Mouse (Mus musculus) left cerebral cortex, postnatal 10 days (tissue): Measurements from ENCODE around the gene Slc7a11. TPM values are rescaled to one million over a fixed set of nuclear protein-coding genes. Genes with fewer than 3 reads are reported as not detected.

ENCODE experiments used
- DNase-seq, 2 experiments: peaks; one replicate each; pipeline ENCODE4 v3.0.0; 2021 to 2022; ENCODE audit warnings: low spot score in 2 of 2, mixed read lengths in 1 of 2; ENCODE audit errors: extremely low spot score in 1 of 2
- intact Hi-C: fragments of 180-260 bp; cut with DNase I; formaldehyde crosslinking; loops from one replicate; pipeline ENCODE4 v1.15.1; 2025
- total RNA-seq, 2 experiments: library from RNA; stranded (reverse); gene quantifications; 2 replicates each; pipeline ENCODE4 v1.2.3; 2021

The Slc7a11 gene
- total RNA-seq, 2 experiments from 2014 or later = 15.4 to 23.0 TPM

DNA sequence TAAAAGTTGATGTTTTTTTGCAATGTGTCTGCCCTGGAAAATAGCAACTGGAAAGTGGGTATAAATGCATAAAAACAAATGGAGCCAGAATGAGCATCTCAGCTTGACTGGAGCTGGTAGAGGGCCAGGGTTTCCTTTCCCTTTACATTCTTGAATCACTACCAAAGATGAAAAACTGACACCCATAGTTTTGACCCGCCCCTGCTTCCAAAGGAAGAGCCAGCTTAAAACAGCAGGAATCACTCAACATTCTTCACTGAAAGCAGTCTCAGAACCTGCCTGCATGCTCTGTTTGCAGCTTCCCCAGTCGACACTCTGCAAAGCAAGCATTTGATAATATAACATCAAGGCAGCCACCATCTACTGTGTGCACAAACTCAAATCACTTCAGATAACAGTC is 496.6 kb downstream of the Slc7a11 start:
- intact Hi-C loops = no loop called here
- DNase-seq = peak in 1 of 2 experiments; percentile 17

DNA sequence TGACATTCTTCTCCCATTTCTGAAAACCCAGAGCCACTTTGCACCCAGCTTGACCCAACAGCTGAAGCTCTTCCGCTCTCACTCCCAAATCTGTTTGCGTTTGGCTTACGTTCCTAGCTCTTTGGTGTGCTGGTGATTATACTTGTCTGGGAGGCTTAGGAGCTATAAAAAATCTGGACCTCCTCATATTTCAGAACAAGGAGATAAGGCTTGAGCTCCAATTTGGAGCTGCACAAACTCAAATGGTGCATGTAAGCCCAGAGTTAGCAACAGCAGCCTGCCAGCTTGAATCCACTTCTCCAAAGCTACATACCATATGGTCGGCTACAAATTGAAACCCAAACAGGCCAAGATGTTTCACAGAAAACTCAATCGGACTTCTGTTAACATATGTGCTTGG is 498.6 kb downstream of the Slc7a11 start:
- peak in 1 of 2 experiments; percentile 50 for DNase-seq
- intact Hi-C loops = no loop called here

DNA sequence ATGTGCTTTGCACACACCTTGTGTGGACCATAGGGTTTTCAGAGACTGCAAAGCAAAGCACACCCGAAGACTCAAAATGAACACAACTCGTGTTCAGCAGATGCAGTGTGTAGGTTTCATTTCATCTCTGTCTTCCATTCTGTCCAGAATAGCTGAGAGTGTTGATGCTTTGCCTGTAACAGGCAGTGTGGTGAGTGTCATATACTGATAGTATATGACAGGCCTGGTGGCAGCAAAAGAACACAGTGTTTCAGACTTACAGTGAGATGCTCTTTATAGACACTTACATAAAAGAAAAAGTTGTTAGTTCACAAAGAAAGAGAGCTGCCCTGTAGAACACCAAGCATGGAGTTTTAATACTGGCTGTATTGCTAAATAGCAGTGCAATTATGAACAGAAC is 505.8 kb downstream of the Slc7a11 start:
- intact Hi-C loops = no loop called here
- no peak for DNase-seq

GRCm38 (mm10) chr3:49929496-49929895 is 513.9 kb downstream of the Slc7a11 start:
- intact Hi-C loops = no loop called here
- no peak for DNase-seq

DNA sequence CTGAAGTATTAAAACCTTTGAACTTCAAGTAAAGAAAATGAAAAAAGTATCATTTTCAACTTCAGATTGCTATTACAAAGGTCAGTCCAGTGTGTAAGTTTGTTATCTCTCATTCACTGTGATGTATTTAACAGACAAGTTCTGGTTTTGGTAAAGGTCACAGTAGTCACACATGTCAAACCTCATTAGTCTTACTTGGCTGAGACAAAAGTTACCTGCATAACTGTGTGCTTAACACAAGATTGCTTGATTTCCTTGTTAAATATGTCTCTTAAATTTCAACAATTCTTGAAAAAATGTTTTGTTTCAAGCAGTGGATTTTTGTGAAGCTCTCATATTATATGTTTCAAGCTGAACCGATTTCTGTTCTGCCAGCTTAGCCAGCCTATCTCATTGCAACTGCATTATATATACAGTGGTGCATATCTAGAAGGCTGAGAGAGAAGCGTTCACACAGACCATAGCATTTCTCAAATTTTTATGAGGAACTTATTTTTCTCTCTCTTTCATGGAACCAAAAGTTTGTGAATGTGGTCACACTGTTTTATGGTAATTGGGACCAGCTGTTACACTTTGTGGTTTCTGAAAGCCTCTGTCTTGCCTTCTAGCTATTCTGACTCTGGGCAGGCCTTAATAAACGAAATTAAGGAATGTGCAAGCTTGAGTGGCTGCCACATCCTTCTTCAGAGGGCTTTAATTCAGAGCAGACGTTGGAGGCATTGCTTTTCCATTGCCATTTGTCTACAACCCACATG is 514.7 kb downstream of the Slc7a11 start:
- intact Hi-C loops = no loop called here
- DNase-seq = no peak

DNA sequence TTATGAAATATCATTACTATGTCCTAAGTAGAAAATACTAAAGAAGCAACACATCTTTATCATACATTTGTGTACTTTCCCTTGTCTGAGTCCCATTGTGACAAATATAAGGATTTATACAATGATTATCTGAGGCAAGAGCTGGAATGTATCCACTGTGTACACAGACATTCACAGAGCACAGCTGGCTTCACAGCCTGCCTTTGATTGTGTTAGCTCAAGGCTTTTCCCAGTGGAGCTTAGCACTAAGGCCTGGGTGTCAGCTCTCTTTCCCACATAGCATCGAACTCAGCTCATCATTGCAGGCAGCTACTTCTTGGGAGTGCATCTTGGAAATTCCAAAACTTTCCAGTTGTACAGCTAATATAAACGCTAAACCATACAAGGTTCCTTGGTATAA is 529.5 kb downstream of the Slc7a11 start:
- intact Hi-C loops = no loop called here
- DNase-seq = no peak

GRCm38 (mm10) chr3:49910922-49911321 is 532.5 kb downstream of the Slc7a11 start:
- intact Hi-C loops = no loop called here
- DNase-seq = no peak

DNA sequence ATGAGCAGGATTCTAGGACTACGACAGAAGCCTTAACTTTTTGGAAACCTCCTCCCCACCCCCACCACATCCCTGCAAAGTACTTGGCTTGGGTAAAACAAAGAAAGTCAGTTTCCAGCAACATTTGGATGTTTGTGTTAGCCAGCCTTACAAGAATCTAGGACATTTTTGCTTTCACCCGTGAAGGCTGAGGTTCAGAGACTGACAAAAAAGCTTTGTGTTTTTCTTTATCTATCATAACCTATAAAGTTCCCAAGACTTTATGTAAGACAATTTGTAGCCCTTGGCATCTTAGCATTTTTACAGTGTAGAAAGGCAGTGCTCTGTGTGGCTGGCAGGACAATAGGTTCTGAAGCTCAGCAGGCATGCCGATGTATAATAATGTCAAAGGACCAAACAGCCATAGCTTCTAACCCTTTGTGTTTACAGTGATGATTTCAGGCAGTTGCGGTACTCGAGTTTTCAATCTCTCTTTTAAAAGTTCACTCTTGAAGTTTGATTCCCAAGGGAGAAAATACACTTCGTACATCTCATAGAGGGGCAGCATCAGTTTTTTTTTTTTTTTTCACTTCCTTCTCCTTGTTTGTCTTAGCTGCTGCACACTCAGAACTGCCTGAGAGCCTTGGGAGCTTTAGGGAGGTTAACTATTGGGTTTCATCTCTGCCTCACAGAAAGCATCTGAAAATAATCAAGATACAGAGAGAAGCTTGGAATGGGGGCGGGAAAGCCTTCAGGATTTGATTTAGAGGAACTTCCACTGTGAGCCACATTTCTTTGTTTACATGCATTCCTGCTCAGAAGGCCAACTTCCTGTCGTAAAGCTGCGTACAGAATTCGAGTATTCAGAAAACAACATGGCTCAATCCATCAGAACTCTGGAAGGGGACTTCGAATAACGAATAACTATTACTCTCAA is 534.7 kb downstream of the Slc7a11 start:
- intact Hi-C loops = no loop called here
- peak in 1 of 2 experiments; percentile 32 for DNase-seq

DNA sequence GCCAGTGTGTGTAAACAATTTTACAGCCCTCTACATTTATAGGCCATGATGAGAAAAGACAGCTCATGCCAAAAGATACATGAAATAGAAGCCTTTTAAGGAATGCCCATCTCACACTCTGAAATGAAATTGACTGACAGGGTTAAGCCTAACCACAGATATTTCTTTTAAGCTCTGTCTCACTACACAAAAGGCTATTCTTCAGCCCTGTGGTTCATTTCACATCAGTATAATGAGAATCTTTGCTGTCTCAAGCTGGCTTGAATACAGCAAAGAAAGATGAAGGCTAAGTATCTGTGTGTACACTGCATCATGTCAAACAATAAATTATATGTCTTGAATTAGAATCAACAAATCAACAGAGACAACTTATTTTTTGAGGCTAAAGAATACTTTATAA is 549.5 kb downstream of the Slc7a11 start:
- DNase-seq = no peak

GRCm38 (mm10) chr3:49887359-49887758 is 556.1 kb downstream of the Slc7a11 start:
- DNase-seq = no peak
- intact Hi-C loops = no loop called here

More for the DNA sequence above, 549.5 kb downstream of the Slc7a11 start:
- intact Hi-C loops = no loop called here

GRCm38 (mm10) chr3:49886220-49886945 is 557.0 kb downstream of the Slc7a11 start:
- intact Hi-C loops = no loop called here
- DNase-seq = no peak

GRCm38 (mm10) chr3:49880496-49880895 is 562.9 kb downstream of the Slc7a11 start:
- intact Hi-C loops = no loop called here
- DNase-seq = no peak

DNA sequence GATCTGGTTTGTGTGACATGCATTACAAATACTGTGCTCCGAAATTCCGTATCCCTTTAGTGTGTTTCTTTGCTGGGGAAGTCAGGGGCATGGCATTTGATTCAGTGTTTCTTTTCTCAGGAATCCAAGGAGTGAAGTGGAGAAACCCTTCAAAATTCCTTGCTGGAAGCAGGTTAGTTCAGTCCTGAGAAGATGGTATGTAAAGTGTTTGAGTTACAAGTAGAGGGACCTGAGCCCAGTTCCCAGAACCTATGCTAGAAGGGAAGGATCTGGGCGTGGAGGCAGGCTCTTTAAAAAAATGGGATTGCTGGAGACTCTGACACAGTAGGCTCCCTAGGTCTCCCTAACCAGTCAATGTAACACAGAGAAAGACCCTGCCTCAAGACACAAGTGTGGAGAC is 572.6 kb downstream of the Slc7a11 start:
- intact Hi-C loops = no loop called here
- DNase-seq = no peak

DNA sequence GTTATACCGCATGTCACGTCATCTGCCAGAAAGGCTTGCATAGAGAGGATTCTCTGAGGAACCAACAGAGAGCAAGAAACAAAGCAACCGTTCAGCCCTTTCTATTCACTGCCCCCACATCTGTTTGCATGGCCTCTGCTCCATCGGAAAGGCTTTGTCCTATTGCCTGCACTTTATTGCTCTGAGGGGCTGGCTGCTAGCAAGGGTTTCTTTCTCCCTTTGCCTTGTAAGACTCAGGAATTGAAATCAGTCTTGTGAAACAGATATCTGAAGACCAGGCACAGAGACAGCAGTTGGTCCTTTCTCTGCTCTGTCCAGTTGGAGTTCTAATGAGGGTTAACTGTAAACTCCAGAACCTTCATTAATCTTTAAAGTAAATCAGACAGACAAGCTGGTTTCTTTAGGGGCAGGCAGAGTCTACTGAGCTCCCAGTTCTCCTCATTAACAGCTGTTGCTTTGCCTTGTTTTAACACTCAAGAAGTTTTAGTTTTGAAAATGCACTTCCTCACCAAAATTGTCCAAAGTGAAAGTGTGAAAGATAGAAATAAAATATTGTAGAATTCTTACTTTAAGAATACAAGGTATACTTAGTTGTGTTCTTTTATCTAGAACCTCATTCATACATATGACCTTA is 575.3 kb downstream of the Slc7a11 start:
- DNase-seq = no peak
- intact Hi-C loops = no loop called here

- intact Hi-C loops = no loop called here
- DNase-seq = no peak
Observed at GRCm38 (mm10) chr3:49867147-49867950, 576.1 kb downstream of the Slc7a11 start.

DNA sequence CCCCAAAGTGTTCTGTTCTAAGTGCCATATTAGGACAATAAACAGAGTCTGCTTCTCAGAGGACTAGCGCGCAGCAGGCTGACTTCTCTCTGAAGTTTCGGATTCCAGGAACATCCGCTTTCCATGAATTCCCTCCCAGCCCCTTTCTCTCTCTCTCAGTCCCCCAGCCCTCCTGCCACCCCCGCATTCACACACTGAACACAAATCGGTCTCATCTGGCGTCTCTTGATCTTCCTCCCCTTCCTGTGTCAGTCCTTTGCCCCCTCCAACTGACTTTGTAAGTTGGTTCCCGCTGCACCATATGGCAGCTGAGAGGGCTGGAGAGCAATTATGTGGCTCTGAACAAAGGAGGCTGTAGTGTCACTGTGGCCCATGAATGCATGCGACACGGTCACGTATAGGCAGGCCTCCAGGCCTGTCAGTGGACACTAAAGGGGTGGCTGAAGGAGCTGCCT is 577.3 kb downstream of the Slc7a11 start:
- intact Hi-C loops = no loop called here
- DNase-seq = peak in 1 of 2 experiments; percentile 46

GRCm38 (mm10) chr3:49856797-49857196 is 586.6 kb downstream of the Slc7a11 start:
- no peak for DNase-seq
- intact Hi-C loops = no loop called here

GRCm38 (mm10) chr3:49854277-49854676 is 589.1 kb downstream of the Slc7a11 start:
- DNase-seq = no peak
- intact Hi-C loops = no loop called here
